Mouse (Mus musculus) spleen, embryonic (tissue): ENCODE data around the gene Myh3.

Experiments
- CTCF ChIA-PET: fragments of 350-600 bp; sonication (Branson Sonifier 250); formaldehyde crosslinking; loops from one replicate; lab custom pipeline; 2022; lab: Charles Lee

Gene Myh3

GRCm38 (mm10) chr11:67141031-67141430 lies 62.9 kb downstream of the Myh3 start:
- CTCF ChIA-PET: no interaction called here

- CTCF ChIA-PET: no interaction called here
Observed at GRCm38 (mm10) chr11:67142047-67142446, 63.9 kb downstream of the Myh3 start.

DNA sequence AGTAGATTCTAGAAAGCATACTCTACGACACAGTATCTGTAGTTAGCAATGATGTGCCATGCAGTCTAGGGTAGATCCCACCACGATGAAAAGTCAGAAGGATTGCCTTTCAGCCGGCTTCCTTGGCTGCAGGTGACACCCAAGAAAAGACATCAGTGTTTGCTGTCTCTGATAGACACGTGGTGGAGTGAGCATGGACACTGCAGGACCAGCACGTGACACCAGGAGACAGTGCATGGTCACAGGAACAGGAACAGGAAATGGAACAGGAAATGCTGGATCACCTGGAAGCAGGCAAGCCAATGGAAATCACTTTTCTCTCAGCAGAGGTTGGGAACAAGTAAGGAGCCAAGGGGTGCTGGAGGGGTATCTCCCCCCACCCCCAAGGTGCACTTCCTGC lies 65.0 kb downstream of the Myh3 start:
- CTCF ChIA-PET: no interaction called here

DNA sequence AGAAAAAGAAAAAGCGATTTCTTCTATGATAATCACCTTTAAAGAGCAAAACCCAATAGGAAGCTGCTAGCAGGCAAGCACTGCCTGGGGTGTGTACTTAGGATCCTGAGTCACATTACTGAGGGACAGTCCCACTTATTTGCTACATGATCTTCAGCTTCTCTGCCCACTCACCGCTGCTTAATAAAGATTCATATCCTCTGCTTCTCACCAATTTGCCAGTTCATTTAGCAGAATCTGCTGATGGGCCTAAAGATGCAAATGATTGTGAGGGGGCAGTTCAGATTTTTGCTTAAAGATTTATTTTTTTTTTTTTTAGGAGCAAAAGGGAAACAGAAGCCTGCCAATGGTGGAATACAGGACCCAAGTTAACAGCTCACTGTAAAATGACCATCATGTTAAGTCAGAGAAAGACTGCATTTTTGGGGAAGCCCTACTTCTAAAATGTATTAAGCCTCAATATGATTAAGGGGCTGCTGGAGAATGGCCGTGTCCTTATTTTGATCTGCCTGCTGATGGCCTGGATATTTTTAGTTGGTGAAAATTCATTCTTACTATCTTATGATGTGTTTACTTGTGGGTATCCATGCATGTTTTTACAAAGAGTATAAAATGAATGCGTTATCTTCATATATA lies 65.9 kb downstream of the Myh3 start:
- CTCF ChIA-PET: no interaction called here

DNA sequence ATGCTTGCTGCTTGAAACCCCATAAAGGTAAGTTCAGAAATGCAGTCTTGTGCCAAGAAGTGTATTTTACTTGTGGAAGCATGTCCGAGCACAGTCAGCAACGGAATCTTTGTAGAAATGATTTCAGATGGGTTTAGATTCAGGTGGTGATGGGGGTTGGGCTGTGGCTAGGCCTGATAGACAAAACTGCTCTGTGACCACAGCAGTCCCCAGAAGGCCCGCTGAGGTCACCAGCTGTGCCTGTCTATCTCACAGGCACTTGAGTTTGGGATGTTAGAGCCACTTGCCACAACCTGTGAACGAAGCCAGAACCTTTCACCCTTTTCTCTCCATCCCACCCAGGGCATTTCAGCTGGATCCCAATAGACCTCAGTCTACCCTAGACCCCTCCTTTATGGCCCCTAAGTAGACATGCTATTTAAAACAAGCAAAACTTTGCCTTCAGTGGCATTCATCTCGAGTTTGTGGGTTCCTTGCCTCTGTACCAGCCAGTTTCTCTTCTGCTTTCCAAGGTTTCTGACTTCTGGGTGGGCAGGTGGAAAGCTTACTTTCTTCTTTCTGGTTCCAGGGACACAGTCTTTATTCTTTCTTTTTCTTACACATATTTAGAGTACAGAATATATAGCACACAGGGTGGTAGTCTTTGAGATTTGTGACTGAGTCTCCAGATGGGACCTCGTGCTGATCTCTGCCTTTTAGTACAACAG lies 66.6 kb downstream of the Myh3 start:
- CTCF ChIA-PET: no interaction called here

- CTCF ChIA-PET: no interaction called here
Observed at GRCm38 (mm10) chr11:67145482-67146408, 67.6 kb downstream of the Myh3 start.

- CTCF ChIA-PET: no interaction called here
Observed at GRCm38 (mm10) chr11:67146409-67147282, 68.5 kb downstream of the Myh3 start.

DNA sequence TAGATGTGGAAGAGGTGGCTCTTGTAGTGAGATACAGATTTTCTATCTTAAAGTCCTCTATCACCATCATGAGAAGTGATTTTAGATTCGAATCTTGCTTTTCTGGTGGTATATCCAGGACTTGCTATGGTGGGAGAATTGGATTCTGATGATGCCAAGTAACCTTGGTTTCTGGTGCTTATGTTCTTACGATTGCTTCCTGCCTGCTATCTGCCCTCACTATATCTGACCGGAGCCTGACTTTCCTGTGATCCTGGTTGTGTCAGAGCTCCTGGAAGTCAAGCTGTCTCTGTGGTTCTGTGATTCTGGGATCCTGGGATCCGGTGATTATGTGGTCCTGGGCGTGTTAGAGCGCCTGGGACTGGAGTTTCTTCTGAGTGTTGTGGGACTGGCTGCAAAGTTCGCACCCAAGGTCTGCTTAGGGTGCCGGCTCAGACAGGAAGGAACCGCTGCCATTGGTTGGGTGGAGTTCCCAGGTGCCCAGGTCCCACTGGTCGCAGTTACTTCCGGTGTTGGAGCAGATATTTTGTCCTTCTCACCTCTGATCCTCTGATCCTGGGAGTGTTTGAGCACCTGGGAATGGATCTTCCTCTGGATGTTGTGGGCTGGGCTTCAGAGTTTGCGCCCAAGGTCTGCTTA lies 69.3 kb downstream of the Myh3 start:
- CTCF ChIA-PET: no interaction called here

- CTCF ChIA-PET: no interaction called here
Observed at GRCm38 (mm10) chr11:67148286-67149012, 70.3 kb downstream of the Myh3 start.

GRCm38 (mm10) chr11:67150237-67150636 lies 72.1 kb downstream of the Myh3 start:
- CTCF ChIA-PET: interaction anchor here (0.6 kb wide), 1 partner anchor 40 kb away, joined by 7 read pairs; no protein-coding TSS in a partner anchor

DNA sequence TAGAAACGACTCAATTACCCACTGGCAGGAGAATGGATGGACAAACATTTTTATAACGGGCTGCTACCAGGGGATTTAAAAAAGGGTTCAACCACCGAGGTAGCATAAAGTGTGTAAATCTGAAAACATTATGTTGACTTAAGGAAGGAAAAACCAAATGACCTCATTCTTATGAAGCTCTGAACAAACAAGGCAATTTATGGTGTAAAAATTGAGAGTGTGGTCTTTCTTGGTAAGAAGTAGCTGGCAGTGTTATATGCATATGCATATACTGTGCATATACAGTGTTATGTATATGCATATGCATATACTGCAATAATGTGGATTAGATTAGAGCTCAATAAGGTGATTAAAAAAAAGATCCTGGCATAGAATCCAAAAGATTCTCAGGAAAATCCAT lies 73.1 kb downstream of the Myh3 start:
- CTCF ChIA-PET: no interaction called here
